Mouse (Mus musculus) spleen, embryonic (tissue): Measurements from ENCODE around the gene Grik3.

Source experiments
- CTCF ChIA-PET: fragments of 350-600 bp; sonication (Branson Sonifier 250); formaldehyde crosslinking; loops from one replicate; lab custom pipeline; 2022; lab: Charles Lee

The Grik3 gene

DNA sequence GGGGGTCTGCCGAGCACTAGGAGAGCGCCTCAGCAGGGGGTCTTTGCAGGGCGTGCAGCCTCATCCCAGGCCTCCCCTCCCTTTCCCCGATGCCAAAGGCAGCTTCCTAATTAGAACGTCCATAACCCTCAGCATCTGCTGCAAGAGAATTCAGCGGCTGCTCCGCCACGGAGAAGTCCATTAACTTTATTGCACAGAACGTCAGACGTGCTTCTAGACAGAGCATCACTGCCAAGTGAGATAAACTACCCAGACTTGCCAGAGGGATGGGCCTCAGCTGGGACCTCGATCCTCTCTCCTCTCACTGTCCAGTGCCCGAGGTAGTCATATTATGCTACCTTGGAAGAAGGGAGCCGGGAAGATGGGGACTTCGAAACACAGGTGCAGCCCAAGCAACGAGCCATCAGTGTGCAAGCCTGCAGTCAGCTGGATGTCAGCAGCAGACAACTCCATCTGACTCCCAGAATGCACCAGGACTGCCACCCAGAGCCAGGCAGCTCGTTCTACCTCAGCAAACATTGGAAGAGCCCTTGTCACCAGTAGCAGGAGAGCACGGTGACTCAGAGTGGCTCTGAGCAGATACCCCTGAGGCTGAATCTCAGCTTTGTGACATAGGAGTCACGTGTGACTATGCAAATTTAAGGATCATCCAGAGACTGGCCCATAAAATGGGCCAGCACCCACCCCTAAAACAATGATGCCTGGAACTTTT, 228.1 kb downstream of the Grik3 start:
- CTCF ChIA-PET = interaction anchor here (0.5 kb wide), 1 partner anchor 136 kb away, joined by 7 read pairs; no protein-coding TSS in a partner anchor

DNA sequence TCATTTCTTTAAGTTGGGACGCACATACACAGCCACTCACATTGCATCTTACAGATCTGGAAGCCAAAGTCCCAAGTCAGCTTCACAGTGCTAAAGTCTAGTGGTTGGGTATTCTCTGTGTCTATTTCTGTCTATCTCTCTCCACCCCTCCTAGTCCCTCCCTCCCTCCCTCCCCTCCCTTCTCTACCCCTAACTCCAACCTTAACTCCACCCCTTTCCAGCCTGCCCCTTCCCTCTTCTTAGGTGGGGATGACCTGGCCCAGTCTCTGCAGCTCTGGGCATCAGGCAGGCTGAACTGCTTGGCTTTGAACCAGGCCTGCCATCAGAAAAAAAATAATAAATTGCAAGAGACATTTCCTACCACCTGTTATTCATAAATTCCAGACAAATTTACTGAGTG, 235.7 kb downstream of the Grik3 start:
- CTCF ChIA-PET = interaction anchor here (0.6 kb wide), 1 partner anchor 601 kb away, joined by 3 read pairs; no protein-coding TSS in a partner anchor

DNA sequence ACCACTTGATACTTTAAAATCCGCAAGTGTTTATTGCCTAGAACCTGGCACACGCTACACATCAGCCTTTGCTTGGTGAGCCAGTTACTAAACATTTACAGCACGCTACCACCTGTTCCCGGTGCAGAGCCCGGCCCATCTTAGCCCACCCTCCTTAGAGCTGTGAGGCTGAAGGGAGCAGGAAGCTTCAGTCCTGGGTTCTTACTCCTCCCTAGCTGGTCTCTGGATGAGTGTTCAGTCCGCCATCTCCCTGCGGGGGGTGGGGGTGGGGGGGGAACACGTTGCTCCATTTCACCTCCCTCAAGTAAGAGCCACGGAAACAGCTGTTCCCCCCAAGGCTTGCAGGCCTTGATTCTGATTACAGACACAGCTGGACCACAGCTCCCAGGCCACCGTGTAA, 236.5 kb downstream of the Grik3 start:
- CTCF ChIA-PET = interaction anchor here (0.6 kb wide), 1 partner anchor 600 kb away, joined by 3 read pairs; no protein-coding TSS in a partner anchor

DNA sequence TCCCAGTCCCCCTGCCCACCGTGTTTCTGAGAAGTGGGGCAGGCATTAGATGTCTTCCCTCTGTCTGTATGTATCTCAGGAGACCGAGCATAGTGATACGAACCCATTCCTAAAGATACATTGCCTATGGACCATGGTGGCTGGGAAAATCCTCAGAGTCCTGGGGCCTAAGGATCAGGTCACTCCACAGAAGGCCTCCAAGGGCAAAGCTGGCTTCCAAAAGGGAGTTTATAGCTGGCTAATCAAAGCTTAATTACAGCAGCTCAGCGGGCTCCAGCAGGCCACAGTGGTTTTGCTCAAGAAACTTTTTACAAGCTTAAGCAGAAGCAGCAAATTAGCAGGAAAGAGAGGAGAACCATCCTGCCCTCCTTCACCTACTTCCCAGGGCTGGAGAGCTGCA, 237.1 kb downstream of the Grik3 start:
- CTCF ChIA-PET = no interaction called here

DNA sequence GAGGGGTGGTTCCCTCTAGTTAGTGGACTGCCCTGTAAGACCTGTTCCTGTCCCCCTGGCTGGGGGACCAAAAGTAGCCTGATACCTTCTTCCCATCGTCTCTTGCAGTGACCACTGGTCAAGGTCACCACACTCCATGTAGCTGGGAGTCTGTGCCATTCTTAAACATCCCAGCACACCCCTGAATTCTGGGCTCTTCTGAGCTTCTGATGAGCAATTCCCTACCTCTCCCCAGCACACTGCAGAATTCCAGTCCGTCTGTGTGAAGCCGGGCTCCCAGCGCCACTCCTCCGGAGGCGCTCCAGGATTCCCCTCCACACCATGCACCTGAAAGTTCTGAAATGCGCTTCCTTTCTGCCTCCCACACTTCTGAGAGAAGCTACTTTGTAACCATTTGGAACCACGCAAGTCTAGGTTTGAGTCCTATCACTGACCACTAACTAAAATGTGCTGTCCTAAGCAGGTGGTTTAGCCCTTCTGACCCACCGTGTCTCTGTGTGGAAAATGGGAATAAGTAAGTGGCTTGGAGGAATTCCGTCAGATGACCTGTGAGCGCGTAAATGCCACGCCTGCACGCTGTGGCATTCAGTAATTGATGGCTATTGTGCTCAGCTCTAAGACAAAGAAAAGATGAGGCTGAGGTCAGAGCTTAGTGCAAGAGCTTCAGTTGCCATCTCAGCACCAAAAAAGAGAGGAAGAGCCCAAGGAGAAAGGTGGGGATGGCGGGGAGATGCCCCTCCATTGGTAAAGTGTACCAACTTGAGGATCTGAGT, 237.8 kb downstream of the Grik3 start:
- CTCF ChIA-PET = no interaction called here

DNA sequence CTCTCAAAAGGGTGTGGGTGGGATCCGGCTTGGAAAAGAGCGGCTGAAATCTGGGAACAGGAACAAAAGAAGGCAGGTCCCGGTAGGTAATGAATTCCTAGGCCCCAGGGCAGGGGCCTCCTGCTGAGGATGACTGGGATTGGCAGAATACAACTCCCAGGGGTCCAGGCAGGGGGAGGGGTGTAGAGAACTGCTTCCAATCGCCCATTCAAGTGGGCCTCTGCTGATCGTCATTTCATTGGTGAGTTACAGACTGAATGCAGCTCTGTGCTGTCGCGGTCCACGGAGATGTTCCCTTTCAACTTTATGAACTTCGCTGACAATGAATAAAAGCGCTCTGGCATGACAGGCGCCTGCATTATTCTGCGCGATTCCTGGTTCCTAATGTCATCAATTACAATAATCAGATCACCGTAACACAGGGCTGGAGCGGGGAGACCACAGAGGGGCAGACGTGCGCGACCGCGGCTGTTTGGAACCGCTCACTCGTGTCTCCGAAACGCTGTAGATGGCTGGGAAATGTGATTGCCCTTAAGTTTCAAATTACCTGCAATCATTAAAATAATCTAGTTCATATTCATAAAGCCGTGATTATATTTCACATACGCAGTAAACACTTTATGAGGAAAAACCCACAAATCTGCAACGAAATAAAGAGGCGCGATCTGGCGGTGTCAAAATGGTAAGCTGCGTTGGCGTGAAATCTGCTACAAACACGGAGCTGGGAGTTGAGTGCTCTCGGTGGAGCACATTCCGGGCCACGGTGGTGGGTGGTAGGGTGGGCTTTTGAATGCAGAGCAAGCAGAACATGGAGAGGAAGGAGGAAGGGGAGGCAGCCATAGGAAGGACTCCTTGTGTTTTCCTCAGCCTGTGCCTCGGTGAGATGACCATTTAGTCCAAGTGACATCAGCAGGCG, 239.1 kb downstream of the Grik3 start:
- CTCF ChIA-PET = no interaction called here

DNA sequence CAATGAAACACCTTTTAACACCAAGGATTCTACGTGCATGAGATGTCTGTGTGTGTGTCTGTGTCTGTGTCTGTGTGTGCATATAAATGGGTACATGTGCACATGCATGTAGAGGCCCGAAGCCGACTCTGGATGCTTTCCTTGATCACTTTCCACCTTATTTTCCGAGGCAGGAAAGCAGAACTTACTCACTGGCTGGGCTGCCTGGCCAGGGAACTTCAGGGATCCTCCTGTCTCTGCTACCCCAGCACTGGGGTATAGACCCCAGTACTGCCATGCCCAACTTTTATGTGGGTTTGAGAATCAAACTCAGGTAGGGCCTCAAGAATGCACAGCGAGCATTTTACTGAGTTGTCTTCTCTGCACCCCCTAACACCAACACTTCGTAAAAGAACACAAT, 240.3 kb downstream of the Grik3 start:
- CTCF ChIA-PET = no interaction called here

DNA sequence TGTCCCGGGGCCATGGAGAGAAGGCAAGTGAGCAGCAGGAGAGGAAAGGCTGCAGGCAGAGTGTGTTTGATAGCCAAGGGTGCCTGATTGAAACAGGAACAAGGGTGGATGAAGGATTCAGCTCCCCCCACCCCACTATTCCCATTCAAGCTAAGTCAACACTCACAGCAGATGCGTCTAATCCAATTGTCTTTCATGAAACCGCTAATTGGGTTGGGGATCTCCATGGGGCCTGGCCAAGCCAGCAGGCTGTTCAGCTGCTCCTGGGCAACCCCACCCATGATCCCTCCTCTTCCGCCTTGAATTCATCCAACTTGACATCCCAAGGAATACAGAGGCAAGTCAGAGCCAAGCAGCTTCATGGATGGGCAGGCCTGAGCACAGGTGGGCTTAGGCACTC, 246.3 kb downstream of the Grik3 start:
- CTCF ChIA-PET = no interaction called here

DNA sequence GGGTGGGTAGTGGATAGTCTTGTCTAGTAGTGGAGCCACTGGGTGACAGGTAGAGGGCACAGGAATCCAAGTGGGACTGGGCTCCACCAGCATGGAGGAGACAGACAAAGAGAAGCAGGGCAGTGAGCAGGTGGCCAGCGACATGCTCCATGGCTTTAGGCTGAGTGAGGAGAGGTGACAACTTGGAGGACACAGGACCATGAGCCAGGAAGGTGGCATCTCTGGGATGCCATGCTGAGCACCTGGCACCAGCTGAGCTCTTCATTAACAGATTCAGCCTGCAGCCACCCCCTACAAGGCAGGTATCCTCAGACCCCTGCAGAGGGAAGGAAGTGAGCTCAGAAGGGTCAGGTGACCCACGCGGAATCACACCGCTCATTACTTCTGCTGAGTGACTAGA, 248.3 kb downstream of the Grik3 start:
- CTCF ChIA-PET = no interaction called here

DNA sequence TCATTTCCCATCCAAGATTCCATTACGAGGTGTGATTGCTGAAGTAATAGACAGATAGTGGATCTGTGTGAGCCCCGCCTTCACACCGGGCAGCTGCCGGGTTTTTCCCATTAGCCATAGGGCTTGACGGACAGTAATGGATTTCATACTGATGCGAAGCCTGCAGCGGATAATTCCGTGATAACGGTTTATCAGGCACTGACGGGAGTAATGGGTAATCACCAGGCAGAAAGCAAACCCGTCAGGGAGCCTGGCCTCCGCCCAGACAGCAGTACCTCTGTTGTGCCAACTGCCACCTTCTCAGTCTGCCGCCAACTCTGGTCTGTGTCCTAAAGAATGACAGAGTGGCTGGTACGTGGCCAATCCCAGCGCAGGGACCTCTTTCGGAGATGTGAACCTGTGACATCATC, 251.7 kb downstream of the Grik3 start:
- CTCF ChIA-PET = no interaction called here

DNA sequence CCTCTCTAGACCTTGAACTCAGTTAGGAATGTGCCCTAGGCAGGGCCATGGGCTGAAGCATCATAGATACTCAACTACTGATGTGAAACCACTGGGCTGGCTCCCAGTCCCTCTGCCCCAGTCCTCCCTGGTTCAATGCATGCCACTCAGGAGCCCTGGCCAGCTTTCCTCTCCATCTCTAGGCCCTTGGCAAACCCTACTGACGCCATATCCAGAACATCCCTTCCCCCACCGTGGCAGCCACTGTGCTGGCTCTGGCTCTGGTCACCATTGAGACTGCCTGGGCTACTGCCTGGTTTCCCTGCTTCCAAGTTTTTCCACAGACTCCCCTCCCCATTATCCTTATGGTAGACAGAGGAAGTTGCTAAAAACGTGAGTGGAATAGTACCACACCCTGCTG, 255.4 kb downstream of the Grik3 start:
- CTCF ChIA-PET = no interaction called here

DNA sequence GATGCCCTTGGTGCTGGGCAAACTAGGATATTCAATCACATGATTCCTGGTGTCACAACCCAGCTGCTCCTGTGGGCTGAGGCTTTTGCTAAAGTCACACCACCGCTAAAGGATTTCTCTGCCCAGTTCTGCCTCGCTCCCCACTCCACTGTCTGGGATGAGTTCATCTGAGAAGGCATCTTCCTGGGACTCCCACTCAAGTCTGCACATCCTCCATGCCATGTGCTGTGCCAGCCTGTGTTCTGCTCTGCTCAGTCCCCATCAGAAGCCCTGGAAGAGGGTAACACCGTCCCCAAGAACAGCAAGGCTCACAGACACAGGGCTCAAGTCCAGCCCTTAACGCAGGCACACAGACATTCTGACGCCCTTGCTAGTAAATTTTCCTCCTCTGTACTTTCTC, 265.9 kb downstream of the Grik3 start:
- CTCF ChIA-PET = no interaction called here

DNA sequence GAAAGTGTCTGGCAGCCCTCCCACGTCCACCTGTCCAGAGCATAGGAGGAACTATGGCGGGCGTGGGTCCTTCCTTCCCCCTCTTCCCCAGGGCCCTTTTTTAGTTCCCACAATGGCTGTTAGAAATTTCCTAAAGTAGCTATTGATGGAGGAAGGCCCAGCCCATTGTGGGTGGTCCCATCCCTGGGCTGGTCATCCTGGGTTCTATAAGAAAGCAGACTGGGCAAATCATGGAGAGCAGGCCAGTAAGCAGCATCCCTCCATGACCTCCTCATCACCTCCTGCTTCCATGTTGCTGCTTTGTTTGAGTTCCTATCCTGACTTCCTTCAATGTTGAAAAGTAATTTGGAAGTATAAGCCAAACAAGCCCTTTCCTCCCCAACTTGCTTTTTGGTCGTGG, 269.8 kb downstream of the Grik3 start:
- CTCF ChIA-PET = no interaction called here

DNA sequence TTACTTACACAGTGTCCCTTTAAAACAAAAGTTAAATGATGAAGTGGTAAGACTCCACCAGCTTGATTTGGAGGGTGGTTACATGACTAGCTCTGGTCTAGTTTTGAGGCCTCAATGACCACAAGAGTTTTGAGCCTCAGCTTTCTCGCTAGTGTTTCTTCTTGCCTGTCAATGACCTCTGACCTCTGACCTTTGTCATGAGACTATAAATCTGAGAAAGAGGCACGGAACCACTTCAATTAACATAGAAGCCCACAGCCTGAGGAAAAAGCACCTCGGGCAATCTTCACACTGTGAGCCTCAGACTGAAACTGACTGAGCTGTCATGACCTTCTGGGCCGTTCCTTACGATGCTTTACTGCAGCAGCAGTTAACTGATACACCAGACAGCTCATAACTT, 272.6 kb downstream of the Grik3 start:
- CTCF ChIA-PET = no interaction called here
